Mouse (Mus musculus) embryo, embryonic 11.5 days (tissue): ENCODE results near the gene Pde1a.
A peak's percentile ranks its signal among the peaks of the same experiment; 100 is the strongest.
"Not testable (repeated sequence)": the region's sequence is repeated elsewhere in the genome, so short reads cannot be mapped to it uniquely, and the experiment has no call there.

Source experiments
- DNase-seq: peaks from one replicate; pipeline ENCODE4 v3.0.0-alpha.2; 2012; ENCODE audit warnings: low read depth, low spot score

Gene Pde1a

GRCm38 (mm10) chr2:79964964-79965363 lies 164.3 kb downstream of the Pde1a start:
- DNase-seq = no peak

GRCm38 (mm10) chr2:79961421-79961820 lies 167.8 kb downstream of the Pde1a start:
- no peak for DNase-seq

GRCm38 (mm10) chr2:79957659-79958340 lies 171.5 kb downstream of the Pde1a start:
- DNase-seq = no peak

GRCm38 (mm10) chr2:79945898-79946675 lies 183.2 kb downstream of the Pde1a start:
- no peak for DNase-seq

GRCm38 (mm10) chr2:79934660-79935059 lies 194.6 kb downstream of the Pde1a start:
- no peak for DNase-seq

GRCm38 (mm10) chr2:79922356-79922755 lies 206.9 kb downstream of the Pde1a start:
- no peak for DNase-seq

- DNase-seq = no peak
Observed at GRCm38 (mm10) chr2:79921375-79921774, 207.9 kb downstream of the Pde1a start.

GRCm38 (mm10) chr2:79920438-79920837 lies 208.8 kb downstream of the Pde1a start:
- no peak for DNase-seq

- no peak for DNase-seq
Observed at GRCm38 (mm10) chr2:79901841-79902510, 227.3 kb downstream of the Pde1a start.

- DNase-seq = no peak
Observed at GRCm38 (mm10) chr2:79898522-79898921, 230.7 kb downstream of the Pde1a start.

- no peak for DNase-seq
Observed at GRCm38 (mm10) chr2:79892829-79893228, 236.4 kb downstream of the Pde1a start.

GRCm38 (mm10) chr2:79891760-79892570 lies 237.3 kb downstream of the Pde1a start:
- no peak for DNase-seq

- no peak for DNase-seq
Observed at GRCm38 (mm10) chr2:79890726-79891125, 238.5 kb downstream of the Pde1a start.

GRCm38 (mm10) chr2:79883631-79884350 lies 245.5 kb downstream of the Pde1a start:
- no peak for DNase-seq

- no peak for DNase-seq
Observed at GRCm38 (mm10) chr2:79883210-79883609, 246.0 kb downstream of the Pde1a start.

- peak; percentile 61 for DNase-seq
Observed at GRCm38 (mm10) chr2:79865275-79865999, 263.8 kb downstream of the Pde1a start.

GRCm38 (mm10) chr2:79856874-79857273 lies 272.4 kb downstream of the Pde1a start:
- DNase-seq = no peak

- not testable (repeated sequence) for DNase-seq
Observed at GRCm38 (mm10) chr2:79847396-79847795, 281.9 kb downstream of the Pde1a start.

GRCm38 (mm10) chr2:79839513-79839912 lies 289.7 kb downstream of the Pde1a start:
- DNase-seq = no peak

- DNase-seq = no peak
Observed at GRCm38 (mm10) chr2:79839090-79839489, 290.2 kb downstream of the Pde1a start.
